Mouse (Mus musculus) left cerebral cortex, adult 8-10 months (tissue): ENCODE measurements at regions not wholly inside any gene's neighbourhood (a gene's known extent, or its start where the extent isn't known, plus 50 kb on each side); places are given as distances from the start of the nearest gene placed in this dataset.

ENCODE experiments used
- DNase-seq, 2 experiments: peaks; one replicate each; pipeline ENCODE4 v3.0.0; 2022; ENCODE audit warnings: low spot score in 2 of 2

DNA sequence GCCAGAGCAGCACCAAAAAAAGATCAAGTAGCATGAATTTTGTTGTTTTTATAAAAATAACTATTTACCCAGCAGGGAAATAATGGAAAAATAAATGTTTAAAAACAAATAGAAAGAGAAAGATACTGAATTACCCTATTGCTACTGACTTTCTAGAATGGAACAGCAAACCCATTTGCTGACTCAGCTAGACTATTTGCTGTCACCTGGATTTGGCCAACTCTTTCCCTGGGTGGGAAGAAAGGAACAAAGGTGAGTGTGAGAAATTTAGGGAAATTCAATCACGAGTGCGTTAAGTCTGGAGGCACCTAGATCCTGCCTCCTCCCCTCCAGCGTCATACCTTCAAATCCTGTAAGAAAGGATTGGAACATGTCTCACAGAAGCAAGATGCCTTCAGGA, 110.2 kb downstream of the Tmsb4x start:
- DNase-seq, result no peak

GRCm38 (mm10) chrX:167091841-167092240, 117.3 kb downstream of the Tmsb4x start:
- DNase-seq, result no peak

GRCm38 (mm10) chrX:167088930-167089329, 120.2 kb downstream of the Tmsb4x start:
- DNase-seq, result no peak

DNA sequence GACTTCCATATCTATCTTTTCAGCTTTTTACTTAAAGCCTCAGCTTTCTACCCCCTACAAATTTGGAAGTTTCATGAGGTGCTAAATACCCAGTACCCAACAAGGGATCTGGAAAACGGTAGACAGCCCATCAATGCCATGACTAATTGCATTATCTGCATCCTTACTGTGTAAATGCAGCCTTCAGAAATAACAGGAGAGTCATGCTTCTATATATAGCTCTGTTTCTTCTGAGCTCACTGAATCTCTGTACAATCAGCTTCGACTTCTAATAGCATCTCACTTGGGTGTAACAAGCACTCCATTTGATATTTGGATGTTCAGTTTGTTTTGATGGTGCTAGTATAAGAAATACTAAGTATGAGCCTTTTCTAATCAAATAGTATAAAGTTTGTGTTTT, 120.7 kb downstream of the Tmsb4x start:
- DNase-seq, result no peak

GRCm38 (mm10) chrX:167080821-167081220, 128.3 kb downstream of the Tmsb4x start:
- no peak for DNase-seq

DNA sequence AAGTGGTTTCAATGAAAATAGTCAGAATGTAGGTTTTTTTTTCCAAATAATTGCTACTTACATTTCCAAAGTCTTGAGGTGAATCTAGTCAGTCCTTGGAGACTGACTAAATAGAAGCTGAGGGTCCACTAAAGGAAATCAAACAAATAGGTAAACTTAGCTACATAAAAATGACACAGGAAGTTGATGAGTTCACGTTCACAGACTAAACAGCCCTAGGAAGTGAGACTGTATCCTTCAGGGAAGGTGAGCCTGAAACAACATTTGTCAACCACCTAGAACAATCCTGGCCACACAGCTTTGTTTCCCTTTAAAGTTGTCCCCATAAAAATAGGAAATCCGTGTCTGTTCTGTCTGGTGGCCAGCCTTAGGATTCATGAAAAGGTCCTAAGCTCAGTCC, 140.0 kb downstream of the Tmsb4x start:
- no peak for DNase-seq

- DNase-seq, result no peak
Measured at GRCm38 (mm10) chrX:167067918-167068317, 141.2 kb downstream of the Tmsb4x start.

- no peak for DNase-seq
Measured at GRCm38 (mm10) chrX:167063881-167064280, 145.2 kb downstream of the Tmsb4x start.

GRCm38 (mm10) chrX:167052456-167052855, 156.7 kb downstream of the Tmsb4x start:
- DNase-seq, result no peak

DNA sequence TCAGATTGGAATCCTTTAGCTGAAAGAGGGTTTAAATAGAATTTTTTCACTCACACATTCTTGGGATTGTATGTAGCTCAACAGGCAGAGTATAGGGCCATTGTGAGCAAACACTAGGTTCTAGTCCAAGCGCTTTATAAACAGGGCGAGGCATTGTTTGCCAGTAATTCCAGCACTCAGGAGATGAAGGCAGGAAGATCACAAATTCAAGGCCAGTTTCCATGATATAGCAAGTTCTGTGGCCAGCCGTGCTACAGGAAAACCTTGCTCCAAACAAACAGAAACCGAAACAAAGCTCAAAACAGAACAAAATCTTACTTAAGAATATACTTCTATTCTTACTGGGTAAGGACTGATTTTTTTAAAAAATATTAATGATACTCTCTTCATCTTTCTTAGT, 159.0 kb downstream of the Tmsb4x start:
- DNase-seq, result no peak

DNA sequence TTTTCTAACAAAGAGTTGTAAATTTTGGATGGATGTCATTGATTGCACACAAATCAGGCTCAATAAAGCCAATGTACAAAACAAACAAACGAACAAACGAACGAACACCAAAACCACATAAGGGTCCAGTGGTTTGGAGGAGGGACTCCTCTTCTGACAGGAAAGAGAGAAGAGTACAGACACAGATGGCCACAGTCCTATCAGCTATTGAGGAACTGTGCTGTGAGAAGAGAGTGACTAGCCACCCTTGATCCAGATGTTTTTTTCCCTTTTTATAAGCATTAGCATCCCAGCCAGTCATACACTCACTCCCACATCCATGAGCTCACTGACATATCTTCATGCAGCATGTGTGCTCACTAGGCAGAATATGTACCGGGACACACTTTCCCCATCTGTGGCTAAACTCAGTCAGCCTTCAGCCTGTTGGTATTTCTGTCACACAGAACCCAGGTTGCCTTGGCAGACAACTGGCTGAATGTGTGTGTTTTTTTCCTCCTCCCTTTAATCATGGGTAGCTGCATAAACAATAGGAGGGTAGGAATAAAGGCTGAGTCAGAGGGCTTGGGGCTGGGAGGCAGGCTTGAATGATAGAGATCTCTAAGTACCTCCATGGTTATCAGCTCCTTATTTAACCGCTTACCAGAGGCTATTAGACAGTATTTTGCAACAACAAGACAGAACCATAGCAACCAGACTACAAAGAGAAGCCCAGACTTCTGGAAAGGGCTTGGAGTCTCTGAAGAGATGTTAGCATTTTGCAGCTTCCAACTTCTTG, 159.7 kb downstream of the Tmsb4x start:
- DNase-seq, result no peak

DNA sequence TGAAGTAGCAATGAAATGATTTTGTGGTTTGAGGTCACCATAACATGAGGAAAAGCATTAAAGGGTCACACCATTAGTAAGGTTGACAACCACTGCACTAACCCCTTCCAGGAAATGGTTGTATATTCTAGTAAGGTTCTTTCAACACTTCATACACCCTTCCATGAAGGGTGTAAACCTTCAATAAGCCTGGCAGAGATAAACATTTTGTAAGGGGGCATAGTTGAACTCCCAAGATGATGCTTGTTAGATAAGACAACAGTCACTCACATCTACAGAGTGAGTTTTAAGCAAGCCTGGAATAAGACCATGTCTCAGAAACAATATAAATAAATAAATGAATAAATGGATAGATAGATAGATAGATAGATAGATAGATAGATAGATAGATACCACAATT, 171.1 kb downstream of the Tmsb4x start:
- DNase-seq, result no peak

DNA sequence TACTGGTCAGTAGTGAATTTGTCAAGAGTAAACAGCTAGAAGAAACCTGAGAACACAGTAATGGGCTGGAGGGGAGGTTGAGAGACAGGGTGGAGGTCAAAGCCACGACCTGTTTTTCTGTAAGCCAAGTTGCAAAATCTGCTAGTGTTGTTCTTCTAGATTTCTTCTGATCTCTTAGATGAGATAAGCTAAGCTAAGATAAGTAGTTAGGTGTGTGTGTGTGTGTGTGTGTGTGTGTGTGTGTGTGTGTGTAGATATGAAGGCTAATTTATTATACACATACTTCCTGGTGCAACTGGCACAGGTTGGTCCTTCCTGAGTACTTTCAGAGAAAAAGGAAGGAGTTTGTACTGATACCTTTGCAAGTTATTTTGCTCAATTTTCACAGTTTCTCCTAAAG, 172.8 kb downstream of the Tmsb4x start:
- no peak for DNase-seq

DNA sequence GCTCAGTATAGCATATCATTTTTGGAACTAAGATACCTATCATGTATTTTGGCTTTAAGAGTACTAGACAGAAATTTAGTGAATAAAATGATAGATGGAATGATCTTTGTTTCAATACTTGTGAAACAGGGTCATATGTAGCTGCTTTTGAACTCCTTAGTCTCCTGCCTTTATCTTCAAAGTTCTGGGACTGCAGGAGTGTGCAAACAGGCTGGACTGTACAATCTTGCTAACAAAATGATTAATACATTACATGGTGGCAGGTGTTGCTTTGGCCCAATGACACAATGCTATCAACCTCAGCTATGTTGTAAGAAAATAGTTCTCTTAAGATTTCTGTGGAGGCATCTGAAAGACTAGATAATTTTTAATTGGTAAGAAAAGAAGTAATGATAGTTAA, 173.5 kb downstream of the Tmsb4x start:
- no peak for DNase-seq

DNA sequence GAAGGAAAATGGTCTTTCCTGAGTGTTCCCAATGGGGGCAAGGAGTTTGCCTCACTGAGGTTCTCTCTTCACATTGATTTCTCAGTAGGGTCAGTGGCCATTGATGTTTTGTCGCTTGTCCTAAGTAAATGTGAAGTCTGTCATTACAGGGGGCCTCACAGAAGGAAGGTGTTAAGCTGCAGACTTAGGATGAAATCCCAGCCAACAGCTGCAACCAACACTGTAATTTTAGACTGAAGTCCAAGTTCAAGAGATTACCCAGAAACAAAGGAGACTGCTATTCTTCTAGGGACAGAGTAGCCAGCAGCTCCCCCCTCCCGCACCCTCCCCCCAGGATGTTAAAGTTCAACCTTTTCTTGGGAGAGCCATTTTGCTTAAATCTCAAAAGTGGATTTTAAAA, 176.0 kb downstream of the Tmsb4x start:
- no peak for DNase-seq

- no peak for DNase-seq
Measured at GRCm38 (mm10) chrX:167032586-167032985, 176.5 kb downstream of the Tmsb4x start.

DNA sequence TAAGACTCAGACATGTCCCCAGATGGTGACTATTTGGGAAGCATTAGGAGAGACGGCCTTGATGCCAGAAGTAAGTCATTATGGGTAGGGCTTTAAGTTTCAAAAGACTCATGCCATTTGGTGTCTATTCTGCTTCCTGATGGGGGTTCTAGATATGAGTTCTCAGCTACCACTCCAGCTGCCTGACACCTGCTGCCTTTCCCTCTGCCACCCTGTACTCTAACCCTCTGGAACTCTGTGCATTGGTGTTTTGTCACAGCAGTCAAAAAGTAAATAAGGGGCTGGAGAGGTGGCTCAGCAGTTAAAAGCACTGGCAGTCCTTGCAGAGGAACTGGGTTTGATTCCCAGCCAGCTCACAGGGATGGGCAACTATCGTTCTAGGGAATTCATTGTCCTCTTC, 177.6 kb downstream of the Tmsb4x start:
- no peak for DNase-seq

GRCm38 (mm10) chrX:167015602-167016001, 193.5 kb downstream of the Tmsb4x start:
- no peak for DNase-seq

GRCm38 (mm10) chrX:167014322-167014721, 194.8 kb downstream of the Tmsb4x start:
- DNase-seq, result no peak

DNA sequence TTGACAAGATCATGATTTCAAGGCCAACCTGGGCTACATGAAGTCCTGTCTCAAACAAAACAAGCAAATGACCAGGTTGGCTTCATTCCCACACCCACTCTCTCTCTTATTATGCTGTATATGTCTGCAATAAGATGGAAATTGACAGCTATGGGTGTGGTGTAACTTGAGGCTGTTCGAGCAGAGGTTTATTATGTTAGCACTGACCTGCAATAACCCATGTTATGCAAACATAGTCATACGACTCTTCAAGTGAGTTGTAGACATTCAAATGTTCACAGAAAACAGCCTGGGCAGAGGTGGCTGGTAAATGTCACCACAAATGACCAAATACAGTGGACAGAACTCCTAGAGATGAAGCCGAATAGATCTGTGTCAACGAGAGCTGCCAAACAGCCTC, 196.2 kb downstream of the Tmsb4x start:
- DNase-seq, result no peak

GRCm38 (mm10) chrX:167011977-167012542, 197.1 kb downstream of the Tmsb4x start:
- DNase-seq, result no peak

DNA sequence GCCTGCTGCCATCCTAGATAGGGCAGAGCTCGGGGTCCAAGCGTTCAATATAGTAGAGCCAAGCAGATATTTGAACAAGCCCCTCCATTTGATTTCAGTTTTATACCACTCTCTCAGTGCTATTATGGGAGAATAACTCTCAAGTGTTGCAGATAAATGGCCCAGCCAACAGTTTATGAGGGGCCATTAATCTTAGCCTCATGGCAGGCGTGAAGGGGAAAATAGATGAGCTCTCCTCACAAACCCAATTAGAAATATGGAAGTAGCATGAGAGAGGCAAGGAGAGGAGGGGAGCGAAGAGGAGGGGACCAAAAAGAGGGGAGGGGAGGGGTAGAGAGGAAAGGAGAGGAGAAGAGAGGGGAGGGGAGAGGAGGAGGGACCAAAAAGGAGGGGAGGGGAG, 213.3 kb downstream of the Tmsb4x start:
- no peak for DNase-seq

DNA sequence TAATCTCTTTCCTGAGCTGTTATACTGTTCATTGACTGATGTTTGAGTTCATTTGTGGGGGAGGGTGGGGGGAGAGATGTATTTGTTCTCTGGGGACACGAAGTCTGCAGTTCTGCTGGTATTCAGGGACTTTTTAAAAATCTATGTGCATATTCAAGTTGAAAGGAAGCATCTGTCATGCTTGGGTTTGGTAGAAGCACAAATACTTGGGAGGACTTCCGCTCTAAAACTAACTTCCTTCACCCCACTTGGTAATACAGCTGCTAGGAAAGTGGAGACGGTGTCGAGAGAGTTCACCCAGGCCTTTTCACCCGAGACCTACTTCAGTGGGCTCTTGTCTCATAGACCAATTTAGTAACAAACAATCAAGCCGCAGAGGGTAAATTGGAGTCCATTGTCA, 228.1 kb downstream of the Tmsb4x start:
- no peak for DNase-seq
